Mouse (Mus musculus): ENCODE data around the gene Tmem234. TPM values are rescaled to one million over a fixed set of nuclear protein-coding genes. Genes with fewer than 3 reads are reported as not detected.
A peak's percentile ranks its signal among the peaks of the same experiment; 100 is the strongest.

Gene Tmem234
- total RNA-seq, 1 experiment, result 172 TPM

GRCm38 (mm10) chr4:129623681-129624091 is 23.2 kb downstream of the Tmem234 start, which contains the start of gene Ccdc28b:
Gene Ccdc28b (minus strand): TSS chr4:129623947.
- peaks cover 21% of the 10 kb centered on the region for H3K36me3 ChIP-seq (ENCODE audit: control insufficient read depth, insufficient read depth, low read length, poor library complexity, severe bottlenecking)
- peaks cover 0 to 7% of the 10 kb centered on the region in 2 experiments; a peak in 1 of 4 replicates for H3K4me1 ChIP-seq (ENCODE audit: control insufficient read depth in 2 of 2, insufficient read depth in 2 of 2, low read length in 2 of 2, poor library complexity in 1 of 2)
- H3K9me3 ChIP-seq (ENCODE audit: control insufficient read depth, insufficient read depth, low read depth, low read length), result no peaks in the 10 kb centered on the region
- H3K27ac ChIP-seq (ENCODE audit: insufficient read depth, low read depth, low read length, poor library complexity, severe bottlenecking), result no peak within 1 kb of the TSS
- no peak for TF ChIP-seq HCFC1 (IDR thresholded peaks at IDR 0.05; ENCODE audit: borderline replicate concordance, insufficient read depth, low read length)
- TF ChIP-seq CHD2 (IDR thresholded peaks at IDR 0.05; ENCODE audit: low read depth, low read length), result 0 out of 2 replicates have a peak, but pooled peaks have one; percentile 24
- no peak for TF ChIP-seq ZNF384 (IDR thresholded peaks at IDR 0.05; ENCODE audit: low read depth, low read length)
- no peak for DNase-seq (ENCODE audit: low read depth, low spot score)
- H3K4me3 ChIP-seq (ENCODE audit: insufficient read depth in 1 of 2, low read depth in 1 of 2, low read length in 2 of 2, poor library complexity in 1 of 2, severe bottlenecking in 1 of 2), result peak within 1 kb of the TSS; percentile 48 to 68
- peak within 1 kb of the TSS; percentile 66 for H3K9ac ChIP-seq (ENCODE audit: insufficient read depth, low read depth, low read length, poor library complexity, severe bottlenecking)
- in situ Hi-C loops (cut with MboI; ENCODE audit: low sequenced_read_pairs in 2 of 2, unreplicated experiment in 2 of 2), result no loop called here

- Histone ChIP-seq H3K9ac (ENCODE audit: insufficient read depth, low read depth, low read length, poor library complexity, severe bottlenecking) (no peak overlapping the region), H3K36me3 (ENCODE audit: control insufficient read depth, insufficient read depth, low read length, poor library complexity, severe bottlenecking) (peaks cover 29% of the 10 kb centered on the region), H3K4me1 (ENCODE audit: control insufficient read depth in 2 of 2, insufficient read depth in 2 of 2, low read length in 2 of 2, poor library complexity in 1 of 2) (peaks cover 0 to 7% of the 10 kb centered on the region in 2 experiments; a peak in 1 of 4 replicates), H3K9me3 (ENCODE audit: control insufficient read depth, insufficient read depth, low read depth, low read length) (no peaks in the 10 kb centered on the region), H3K4me3 (ENCODE audit: insufficient read depth in 1 of 2, low read depth in 1 of 2, low read length in 2 of 2, poor library complexity in 1 of 2, severe bottlenecking in 1 of 2) (peak overlapping the region in 1 of 2 experiments; percentile 48; a peak in 2 of 4 replicates), H3K27ac (ENCODE audit: insufficient read depth, low read depth, low read length, poor library complexity, severe bottlenecking) (no peak overlapping the region)
- in situ Hi-C loops (cut with MboI; ENCODE audit: low sequenced_read_pairs in 2 of 2, unreplicated experiment in 2 of 2), result no loop called here
- DNase-seq (ENCODE audit: low read depth, low spot score), result peak; percentile 71
- no peak for TF ChIP-seq ZC3H11A (IDR thresholded peaks at IDR 0.05; ENCODE audit: borderline replicate concordance, low read depth, low read length)
- TF ChIP-seq ZNF384 (IDR thresholded peaks at IDR 0.05; ENCODE audit: low read depth, low read length), result no peak
- no peak for TF ChIP-seq MAFK (IDR thresholded peaks at IDR 0.05; ENCODE audit: insufficient read depth, low read depth, low read length)
- no peak for TF ChIP-seq CHD2 (IDR thresholded peaks at IDR 0.05; ENCODE audit: low read depth, low read length)
- TF ChIP-seq HCFC1 (IDR thresholded peaks at IDR 0.05; ENCODE audit: borderline replicate concordance, insufficient read depth, low read length), result no peak
Observed at GRCm38 (mm10) chr4:129624281-129625028, 24.0 kb downstream of the Tmem234 start.

GRCm38 (mm10) chr4:129625029-129625370 is 24.5 kb downstream of the Tmem234 start:
- no peak overlapping the region for H3K9ac ChIP-seq (ENCODE audit: insufficient read depth, low read depth, low read length, poor library complexity, severe bottlenecking)
- DNase-seq (ENCODE audit: low read depth, low spot score), result no peak
- no peak overlapping the region for H3K27ac ChIP-seq (ENCODE audit: insufficient read depth, low read depth, low read length, poor library complexity, severe bottlenecking)
- no peaks in the 10 kb centered on the region for H3K9me3 ChIP-seq (ENCODE audit: control insufficient read depth, insufficient read depth, low read depth, low read length)
- H3K4me1 ChIP-seq (ENCODE audit: control insufficient read depth in 2 of 2, insufficient read depth in 2 of 2, low read length in 2 of 2, poor library complexity in 1 of 2), result peaks cover 0 to 7% of the 10 kb centered on the region in 2 experiments; a peak in 1 of 4 replicates
- H3K4me3 ChIP-seq (ENCODE audit: insufficient read depth in 1 of 2, low read depth in 1 of 2, low read length in 2 of 2, poor library complexity in 1 of 2, severe bottlenecking in 1 of 2), result no peak overlapping the region
- in situ Hi-C loops (cut with MboI; ENCODE audit: low sequenced_read_pairs in 2 of 2, unreplicated experiment in 2 of 2), result no loop called here
- H3K36me3 ChIP-seq (ENCODE audit: control insufficient read depth, insufficient read depth, low read length, poor library complexity, severe bottlenecking), result peaks cover 33% of the 10 kb centered on the region
- TF ChIP-seq ZC3H11A (IDR thresholded peaks at IDR 0.05; ENCODE audit: borderline replicate concordance, low read depth, low read length) (no peak), ZNF384 (IDR thresholded peaks at IDR 0.05; ENCODE audit: low read depth, low read length) (no peak), MAFK (IDR thresholded peaks at IDR 0.05; ENCODE audit: insufficient read depth, low read depth, low read length) (no peak)

- in situ Hi-C loops (cut with MboI; ENCODE audit: low sequenced_read_pairs in 2 of 2, unreplicated experiment in 2 of 2), result no loop called here
- Histone ChIP-seq H3K27ac (ENCODE audit: insufficient read depth, low read depth, low read length, poor library complexity, severe bottlenecking) (no peak overlapping the region), H3K9ac (ENCODE audit: insufficient read depth, low read depth, low read length, poor library complexity, severe bottlenecking) (no peak overlapping the region), H3K4me3 (ENCODE audit: insufficient read depth in 1 of 2, low read depth in 1 of 2, low read length in 2 of 2, poor library complexity in 1 of 2, severe bottlenecking in 1 of 2) (no peak overlapping the region), H3K9me3 (ENCODE audit: control insufficient read depth, insufficient read depth, low read depth, low read length) (no peaks in the 10 kb centered on the region), H3K4me1 (ENCODE audit: control insufficient read depth in 2 of 2, insufficient read depth in 2 of 2, low read length in 2 of 2, poor library complexity in 1 of 2) (peaks cover 0 to 7% of the 10 kb centered on the region in 2 experiments; a peak in 1 of 4 replicates), H3K36me3 (ENCODE audit: control insufficient read depth, insufficient read depth, low read length, poor library complexity, severe bottlenecking) (peaks cover 38% of the 10 kb centered on the region)
- no peak for DNase-seq (ENCODE audit: low read depth, low spot score)
- TF ChIP-seq ZNF384 (IDR thresholded peaks at IDR 0.05; ENCODE audit: low read depth, low read length) (no peak), CHD2 (IDR thresholded peaks at IDR 0.05; ENCODE audit: low read depth, low read length) (no peak), MAFK (IDR thresholded peaks at IDR 0.05; ENCODE audit: insufficient read depth, low read depth, low read length) (no peak), ZC3H11A (IDR thresholded peaks at IDR 0.05; ENCODE audit: borderline replicate concordance, low read depth, low read length) (no peak)
Observed at GRCm38 (mm10) chr4:129625496-129625895, 25.0 kb downstream of the Tmem234 start.

All from ES-E14 (cell line).